Comparison of ENCODE assay signal across 11 mouse cellular contexts in genomic region chr5:87142865-87143456, GRCm38 (mm10). TPM values are rescaled to one million over a fixed set of nuclear protein-coding genes. Genes with fewer than 3 reads are reported as not detected.
DNase-seq lines count a peak whose midpoint lies in the region; ATAC-seq and TF ChIP-seq lines count a peak whose summit lies in the region.
"Had no signal": no experiment of that assay in that cellular context is flagged by ENCODE, and none has a peak within 500 bp of the region (broad histone marks: within the 10 kb centered on the region; RNA-seq: fewer than 3 reads in every experiment).

No protein-coding gene starts in this region.

- no peak for TF ChIP-seq POLR2A in cortical plate, adult 2 months (IDR thresholded peaks at IDR 0.05; ENCODE audit: extremely low read depth, insufficient read depth, low read length)

- no peak overlapping the region for H3K4me2 ChIP-seq in limb, embryonic 11.5 days (ENCODE audit: low read depth, severe bottlenecking)
- H3K4me2 ChIP-seq in hindbrain, embryonic 16.5 days (ENCODE audit: low read length) = no peak overlapping the region
- no peak overlapping the region for H3K4me2 ChIP-seq in midbrain, embryonic 14.5 days (ENCODE audit: low read length)
- H3K4me2 ChIP-seq: neural tube, embryonic 13.5 days had no signal

- no peak for ATAC-seq in limb, embryonic 11.5 days (ENCODE audit: insufficient number of reproducible peaks, low FRiP score, low TSS enrichment, low read depth)
- ATAC-seq in hindbrain, embryonic 16.5 days = peak; percentile 48; the same call in 1 of the 2 replicates
- ATAC-seq in midbrain, embryonic 14.5 days (ENCODE audit: low FRiP score, low TSS enrichment) = no peak; the same call in 1 of the 2 replicates
- ATAC-seq in megakaryocyte, adult 5-6 weeks (ENCODE audit: poor library complexity, severe bottlenecking) = no peak

- H3K4me3 ChIP-seq in limb, embryonic 11.5 days (ENCODE audit: low read depth, low read length) = no peak overlapping the region
- no peak overlapping the region for H3K4me3 ChIP-seq in limb, embryonic 10.5 days
- no peak overlapping the region for H3K4me3 ChIP-seq in cortical plate, adult 2 months (ENCODE audit: insufficient read depth, low read length)
- H3K4me3 ChIP-seq in hindbrain, embryonic 16.5 days (ENCODE audit: low read length) = no peak overlapping the region
- H3K4me3 ChIP-seq in midbrain, embryonic 14.5 days (replicated peaks; ENCODE audit: low read depth, low read length) = no peak overlapping the region
- H3K4me3 ChIP-seq: neural tube, embryonic 13.5 days had no signal

- no peaks in the 10 kb centered on the region for H3K36me3 ChIP-seq in limb, embryonic 11.5 days (ENCODE audit: control insufficient read depth, insufficient read depth, low read length)
- H3K36me3 ChIP-seq in limb, embryonic 10.5 days = no peaks in the 10 kb centered on the region
- H3K36me3 ChIP-seq in hindbrain, embryonic 16.5 days (ENCODE audit: control insufficient read depth, insufficient read depth, low read length) = no peaks in the 10 kb centered on the region
- H3K36me3 ChIP-seq in midbrain, embryonic 14.5 days (ENCODE audit: control insufficient read depth, insufficient read depth, low read length) = no peaks in the 10 kb centered on the region
- H3K36me3 ChIP-seq: neural tube, embryonic 13.5 days had no signal

- 40% methylated on average over 3 of the region's 3 CpGs for WGBS in limb, embryonic 11.5 days
- WGBS in limb, embryonic 10.5 days = 34% methylated on average over 3 of the region's 3 CpGs
- 35% methylated on average over 3 of the region's 3 CpGs for WGBS in hindbrain, embryonic 16.5 days
- WGBS in midbrain, embryonic 14.5 days = 35% methylated on average over 3 of the region's 3 CpGs

- H3K27me3 ChIP-seq in limb, embryonic 11.5 days (ENCODE audit: control insufficient read depth, insufficient read depth, low read length) = no peaks in the 10 kb centered on the region
- no peaks in the 10 kb centered on the region for H3K27me3 ChIP-seq in limb, embryonic 10.5 days (ENCODE audit: low read depth, poor library complexity, severe bottlenecking)
- no peaks in the 10 kb centered on the region for H3K27me3 ChIP-seq in hindbrain, embryonic 16.5 days (replicated peaks; ENCODE audit: control insufficient read depth, insufficient read depth, low read length)
- H3K27me3 ChIP-seq in midbrain, embryonic 14.5 days (ENCODE audit: control insufficient read depth, insufficient read depth, low read length) = no peaks in the 10 kb centered on the region
- H3K27me3 ChIP-seq: neural tube, embryonic 13.5 days had no signal

- TF ChIP-seq CTCF in cortical plate, adult 2 months (IDR thresholded peaks at IDR 0.05; ENCODE audit: extremely low read depth, insufficient read depth, low read length) = peak; percentile 46

- H3K27ac ChIP-seq in limb, embryonic 11.5 days (replicated peaks; ENCODE audit: low read depth, low read length) = no peak overlapping the region
- no peak overlapping the region for H3K27ac ChIP-seq in limb, embryonic 10.5 days
- H3K27ac ChIP-seq in cortical plate, adult 2 months (ENCODE audit: insufficient read depth, low read length) = no peak overlapping the region
- H3K27ac ChIP-seq in hindbrain, embryonic 16.5 days (ENCODE audit: low read depth, low read length) = no peak overlapping the region
- no peak overlapping the region for H3K27ac ChIP-seq in midbrain, embryonic 14.5 days (replicated peaks; ENCODE audit: low read depth, low read length)
- H3K27ac ChIP-seq: neural tube, embryonic 13.5 days had no signal

- H3K4me1 ChIP-seq in limb, embryonic 11.5 days (ENCODE audit: control insufficient read depth, insufficient read depth, low read length) = no peaks in the 10 kb centered on the region
- no peaks in the 10 kb centered on the region for H3K4me1 ChIP-seq in limb, embryonic 10.5 days
- no peaks in the 10 kb centered on the region for H3K4me1 ChIP-seq in cortical plate, adult 2 months (ENCODE audit: control insufficient read depth, insufficient read depth, low read length)
- H3K4me1 ChIP-seq in hindbrain, embryonic 16.5 days (ENCODE audit: control insufficient read depth, insufficient read depth, low read depth, low read length) = no peaks in the 10 kb centered on the region
- no peaks in the 10 kb centered on the region for H3K4me1 ChIP-seq in midbrain, embryonic 14.5 days (ENCODE audit: control insufficient read depth, insufficient read depth, low read length)
- H3K4me1 ChIP-seq: neural tube, embryonic 13.5 days had no signal

- H3K9me3 ChIP-seq in limb, embryonic 11.5 days (ENCODE audit: control insufficient read depth, low read length) = no peaks in the 10 kb centered on the region
- no peaks in the 10 kb centered on the region for H3K9me3 ChIP-seq in limb, embryonic 10.5 days (replicated peaks)
- no peaks in the 10 kb centered on the region for H3K9me3 ChIP-seq in hindbrain, embryonic 16.5 days (ENCODE audit: control insufficient read depth, low read length)
- no peaks in the 10 kb centered on the region for H3K9me3 ChIP-seq in midbrain, embryonic 14.5 days (ENCODE audit: control insufficient read depth, low read length)
- H3K9me3 ChIP-seq: neural tube, embryonic 13.5 days had no signal

- H3K9ac ChIP-seq in limb, embryonic 11.5 days (ENCODE audit: low read length) = no peak overlapping the region
- H3K9ac ChIP-seq in hindbrain, embryonic 16.5 days (ENCODE audit: low read depth, low read length) = no peak overlapping the region
- H3K9ac ChIP-seq in midbrain, embryonic 14.5 days (replicated peaks; ENCODE audit: low read length) = no peak overlapping the region
- H3K9ac ChIP-seq: neural tube, embryonic 13.5 days had no signal

- peak; percentile 29 for DNase-seq in limb, embryonic 11.5 days (ENCODE audit: low spot score)
- DNase-seq in limb, embryonic 10.5 days (ENCODE audit: low spot score) = no peak
- peak; percentile 11 to 37 for DNase-seq in layer of hippocampus, postnatal 14 days (ENCODE audit: low spot score in 2 of 2)
- DNase-seq in midbrain, embryonic 14.5 days = peak; percentile 62
- DNase-seq in spleen, adult 18-20 months = no peak

RNA-seq across cellular contexts. Expression of gene Ugt2b5, which starts 2.8 kb away (rescaled TPM):
- polyA plus RNA-seq in limb, embryonic 11.5 days (2014; fragmentation: Nextera tagmentation; extraction: Ambion mirVana) = not detected in 2 replicates
- polyA plus RNA-seq in limb, embryonic 10.5 days (2016; fragmentation: Nextera tagmentation; extraction: Ambion mirVana) = not detected in 2 replicates
- not detected in 2 replicates for polyA plus RNA-seq in cortical plate, adult 2 months (2012; rRNA removed)
- 0.07 and 0.24 TPM in 2 replicates for polyA plus RNA-seq in hindbrain, embryonic 16.5 days (2015; fragmentation: Nextera tagmentation; extraction: Ambion mirVana)
- total RNA-seq in layer of hippocampus, postnatal 14 days (2021) = not detected
- not detected in 2 replicates for polyA plus RNA-seq in midbrain, embryonic 14.5 days (2014; fragmentation: Nextera tagmentation; extraction: Ambion mirVana)
- total RNA-seq in megakaryocyte, adult 5-6 weeks (2015) = not detected in 2 replicates
- total RNA-seq in megakaryocyte, adult 5-6 weeks (2017) = not detected in 2 replicates
- total RNA-seq: adrenal gland, adult 18-20 months had no signal
- polyA plus RNA-seq: neural tube, embryonic 13.5 days had no signal

RNA-seq across cellular contexts. Expression of gene Ugt2b36, which starts 50.6 kb away (rescaled TPM):
- polyA plus RNA-seq in limb, embryonic 11.5 days (2014; fragmentation: Nextera tagmentation; extraction: Ambion mirVana) = not detected in 2 replicates
- polyA plus RNA-seq in limb, embryonic 10.5 days (2016; fragmentation: Nextera tagmentation; extraction: Ambion mirVana) = not detected in 2 replicates
- not detected in 2 replicates for polyA plus RNA-seq in cortical plate, adult 2 months (2012; rRNA removed)
- not detected in 2 replicates for polyA plus RNA-seq in hindbrain, embryonic 16.5 days (2015; fragmentation: Nextera tagmentation; extraction: Ambion mirVana)
- total RNA-seq in layer of hippocampus, postnatal 14 days (2021) = not detected
- not detected in 2 replicates for polyA plus RNA-seq in midbrain, embryonic 14.5 days (2014; fragmentation: Nextera tagmentation; extraction: Ambion mirVana)
- total RNA-seq in megakaryocyte, adult 5-6 weeks (2015) = not detected in 2 replicates
- total RNA-seq in megakaryocyte, adult 5-6 weeks (2017) = not detected in 2 replicates
- total RNA-seq: adrenal gland, adult 18-20 months had no signal
- polyA plus RNA-seq: heart, embryonic 16.5 days; neural tube, embryonic 13.5 days had no signal

Comparison
In these comparisons a context has a peak if more than half of its experiments do, and no peak if none do; other contexts are left out.
1. DNase-seq: peak in limb, embryonic 11.5 days (single experiment), layer of hippocampus, postnatal 14 days (2 of 2) and midbrain, embryonic 14.5 days (single experiment); none in limb, embryonic 10.5 days (single experiment) and spleen, adult 18-20 months (0 of 2).